Mouse (Mus musculus): ENCODE measurements around the gene Capg. TPM values are rescaled to one million over a fixed set of nuclear protein-coding genes. Genes with fewer than 3 reads are reported as not detected.
"Not testable (repeated sequence)": the region's sequence is repeated elsewhere in the genome, so short reads cannot be mapped to it uniquely, and the experiment has no call there.

Capg gene
- total RNA-seq, 2 experiments from 2014 or later: 2.1 to 3.4 TPM

DNA sequence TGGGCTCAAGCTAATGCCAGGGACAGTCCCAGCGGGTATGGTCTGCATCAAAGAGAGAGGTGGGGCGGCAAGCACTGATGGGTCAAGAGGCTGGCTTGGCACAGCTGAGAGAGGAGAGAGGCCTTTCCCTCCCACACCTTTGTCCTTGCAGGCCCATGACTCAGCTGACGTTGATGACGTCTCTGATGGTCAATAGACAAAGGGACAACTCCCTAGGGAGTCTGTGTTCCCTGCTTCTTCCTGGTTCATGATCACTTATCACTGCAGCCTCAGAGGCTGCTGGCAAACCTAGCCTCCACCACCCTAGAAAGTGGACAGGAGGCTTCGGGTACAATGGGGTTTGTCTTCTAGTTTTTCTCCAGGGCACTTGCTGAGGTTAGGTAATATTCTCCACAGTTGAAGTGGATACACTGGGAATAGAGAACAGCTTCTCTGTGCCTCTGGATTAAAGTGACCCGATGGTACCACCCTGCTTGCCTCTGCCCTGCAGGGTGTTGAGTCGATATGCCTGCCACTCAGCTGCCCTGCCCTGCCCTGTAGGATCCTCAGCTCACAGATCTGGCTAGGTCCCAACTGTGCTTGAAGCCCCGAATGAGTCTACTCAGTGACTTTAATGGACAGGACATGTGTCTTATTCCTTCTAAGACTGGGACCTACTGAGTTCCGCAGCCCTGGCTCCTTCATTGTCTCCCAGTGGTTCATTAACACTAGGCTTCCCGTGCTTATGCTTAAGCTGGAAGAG is 15.6 kb upstream of the Capg start:
- no peak for DNase-seq (ENCODE audit: low spot score in 2 of 2)

DNA sequence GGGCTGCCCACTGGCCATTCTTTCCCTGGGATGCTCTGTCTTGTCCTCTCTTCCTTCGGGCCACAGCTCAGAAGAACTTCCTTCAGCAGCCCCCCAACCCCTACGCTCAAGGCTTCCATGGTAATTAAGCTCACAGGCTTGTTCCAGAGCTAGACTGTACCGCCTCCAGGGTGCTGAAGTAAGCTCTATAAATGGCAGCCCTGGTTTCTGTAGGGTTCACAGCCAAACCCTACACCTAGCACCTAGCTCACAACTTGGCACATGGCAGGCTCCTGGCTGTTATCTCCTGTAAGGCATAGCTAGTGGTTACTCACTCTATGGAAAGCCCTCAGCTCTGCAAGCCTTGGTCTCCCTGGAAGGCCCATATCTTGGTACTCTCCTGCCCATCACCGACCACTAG is 11.6 kb upstream of the Capg start:
- no peak for DNase-seq (ENCODE audit: low spot score in 2 of 2)

DNA sequence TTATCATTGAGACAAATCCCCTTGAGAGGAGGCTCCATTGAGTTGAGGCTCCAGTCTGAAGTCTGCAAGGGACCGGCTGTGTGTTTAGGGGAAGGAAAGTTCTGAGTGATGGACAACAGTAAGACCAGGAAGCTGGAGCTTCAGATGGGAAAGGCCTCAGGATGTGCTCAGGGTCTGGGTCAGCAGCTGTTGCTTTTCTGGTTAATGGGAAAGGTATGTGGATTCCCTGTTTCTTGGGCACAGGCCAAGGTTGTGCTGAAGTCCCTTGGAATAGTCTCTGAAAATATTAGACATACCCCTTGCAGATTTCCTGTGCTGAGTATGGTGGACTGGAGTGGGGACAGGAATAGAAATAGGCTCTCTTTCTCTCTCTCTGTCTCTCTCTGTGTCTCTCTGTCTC is 10.6 kb upstream of the Capg start:
- DNase-seq (ENCODE audit: low spot score in 2 of 2): not testable (repeated sequence)

DNA sequence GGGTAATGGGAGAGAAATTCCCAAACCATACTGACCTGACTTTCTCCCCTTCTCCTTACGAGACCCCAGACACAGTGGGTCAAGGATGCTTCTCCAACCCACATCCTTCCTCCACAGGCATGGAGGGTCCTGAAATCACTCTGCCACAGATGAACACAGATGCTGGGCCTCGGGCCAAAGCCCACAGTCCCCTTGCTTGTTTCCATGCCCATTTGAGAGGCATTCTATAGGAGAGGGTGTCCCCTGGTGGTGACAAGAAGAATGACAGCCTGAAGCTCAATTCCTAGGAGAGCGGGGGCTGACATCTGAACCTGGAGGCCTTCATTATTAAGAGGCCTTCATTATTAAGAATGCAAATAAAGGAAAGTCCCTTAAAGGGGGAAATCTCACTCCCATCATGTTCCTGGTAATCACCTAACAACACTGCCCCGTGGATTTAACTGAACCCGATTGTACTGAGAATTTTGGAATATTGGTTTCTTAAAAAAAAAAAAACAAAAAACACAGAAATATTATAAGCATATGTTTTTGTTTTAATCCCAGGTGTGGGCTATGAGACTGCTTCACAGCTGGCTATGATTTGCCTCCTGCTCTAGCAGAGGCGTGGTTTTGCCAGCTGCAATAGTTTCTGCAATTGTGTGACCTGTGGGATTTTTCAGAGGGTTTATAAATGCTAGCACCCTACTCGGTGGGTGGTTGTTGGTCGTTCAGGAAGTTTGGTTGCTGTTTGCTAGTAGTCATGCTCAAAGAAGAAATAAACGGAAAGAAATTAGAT is 10.0 kb upstream of the Capg start:
- peak; percentile 79 to 83 for DNase-seq (ENCODE audit: low spot score in 2 of 2)

DNA sequence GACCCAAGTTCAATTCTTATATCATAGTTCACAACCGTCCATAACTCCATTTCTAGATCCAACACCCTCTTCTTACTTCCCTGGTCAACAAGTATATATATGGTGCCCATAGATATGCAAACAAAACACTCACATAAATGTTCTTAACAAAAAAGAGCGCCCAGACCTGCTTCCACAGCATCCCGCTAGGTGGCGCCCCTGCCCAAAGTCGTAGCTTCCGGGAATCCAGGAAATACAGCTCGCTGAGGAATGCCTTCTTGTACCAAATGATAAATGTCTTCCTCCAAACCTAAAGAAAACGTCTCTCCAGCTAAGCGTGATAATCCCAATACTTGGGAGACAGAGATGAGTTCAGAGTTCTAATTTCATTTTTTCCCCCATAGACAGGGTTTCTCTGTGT is 9.0 kb upstream of the Capg start:
- peak; percentile 85 to 86 for DNase-seq (ENCODE audit: low spot score in 2 of 2)

DNA sequence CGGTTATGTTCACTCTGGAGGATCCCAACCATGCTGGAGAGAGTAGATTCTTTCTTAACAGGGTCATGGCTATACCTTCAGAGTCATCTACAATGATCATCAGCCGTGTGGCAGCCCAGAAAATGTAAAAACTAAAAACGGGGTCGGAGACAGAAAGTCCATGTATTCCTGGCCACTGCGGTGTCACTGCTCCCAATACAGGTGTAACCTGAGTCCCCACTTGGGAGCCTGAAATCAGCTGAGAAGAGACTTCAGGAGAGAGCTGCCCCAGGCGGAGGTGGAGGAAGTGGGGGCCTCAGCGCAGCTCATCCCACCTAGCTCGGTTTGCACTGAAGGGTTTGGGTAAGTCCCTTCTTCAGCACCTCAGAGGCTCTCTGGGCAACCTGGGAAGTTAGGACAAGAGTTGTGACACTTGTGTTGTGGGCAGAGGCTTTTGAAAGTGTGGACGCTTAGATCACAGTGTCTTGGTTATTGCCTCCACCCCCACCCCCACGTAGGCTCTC is 6.1 kb upstream of the Capg start:
- DNase-seq (ENCODE audit: low spot score in 2 of 2): no peak

DNA sequence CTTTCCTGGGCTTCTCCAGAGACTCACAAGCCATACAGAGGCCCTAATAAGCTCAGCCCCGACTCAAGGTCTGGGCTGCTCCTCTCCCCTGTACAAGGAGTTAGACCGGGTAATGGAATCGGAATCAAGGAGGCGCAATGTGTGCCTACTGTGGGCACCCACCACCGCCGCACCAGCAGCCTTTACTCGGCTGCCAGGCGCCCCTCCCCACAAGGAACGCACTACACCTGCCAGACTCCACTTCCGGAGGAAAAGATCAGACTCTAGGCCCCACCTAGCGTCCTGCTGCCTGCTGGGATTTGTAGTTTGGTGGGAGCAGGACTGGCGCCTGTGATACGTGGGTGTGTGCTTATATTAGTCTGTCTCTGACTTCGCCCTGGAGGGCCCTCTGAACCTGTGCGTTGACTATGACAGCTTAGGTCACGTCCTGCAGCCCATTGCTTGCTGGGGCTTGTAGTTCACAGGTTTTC is 5.6 kb upstream of the Capg start:
- peak; percentile 77 to 86 for DNase-seq (ENCODE audit: low spot score in 2 of 2)

DNA sequence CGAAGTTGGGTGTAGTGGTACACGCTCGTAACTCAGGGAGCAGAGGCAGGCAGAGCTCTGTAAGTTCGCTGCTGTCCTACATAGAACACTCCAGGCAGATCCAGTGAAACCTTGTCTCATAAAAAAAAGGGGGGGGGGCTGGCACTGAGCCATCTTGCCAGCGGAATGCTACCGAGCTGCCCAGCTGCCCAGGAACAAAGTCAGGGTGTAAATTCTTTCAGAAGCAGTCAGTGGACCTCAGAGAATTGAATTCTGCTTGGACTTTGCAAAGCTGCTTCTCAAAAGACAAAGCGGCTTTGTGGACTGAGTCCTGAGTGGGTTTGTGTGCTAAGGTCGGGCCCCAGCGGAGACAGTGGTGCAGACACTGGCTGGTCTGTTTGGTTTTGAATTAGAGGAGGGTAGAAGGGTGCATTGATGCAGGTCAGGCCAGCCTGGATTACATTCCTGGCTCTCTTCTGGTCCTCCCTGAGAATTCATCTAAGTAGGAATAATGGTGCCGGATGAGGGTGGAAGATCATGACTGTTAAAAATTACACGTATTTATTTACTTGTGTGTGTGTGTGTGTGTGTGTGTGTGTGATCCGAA is 833 bp upstream of the Capg start:
- no peak for DNase-seq (ENCODE audit: low spot score in 2 of 2)

DNA sequence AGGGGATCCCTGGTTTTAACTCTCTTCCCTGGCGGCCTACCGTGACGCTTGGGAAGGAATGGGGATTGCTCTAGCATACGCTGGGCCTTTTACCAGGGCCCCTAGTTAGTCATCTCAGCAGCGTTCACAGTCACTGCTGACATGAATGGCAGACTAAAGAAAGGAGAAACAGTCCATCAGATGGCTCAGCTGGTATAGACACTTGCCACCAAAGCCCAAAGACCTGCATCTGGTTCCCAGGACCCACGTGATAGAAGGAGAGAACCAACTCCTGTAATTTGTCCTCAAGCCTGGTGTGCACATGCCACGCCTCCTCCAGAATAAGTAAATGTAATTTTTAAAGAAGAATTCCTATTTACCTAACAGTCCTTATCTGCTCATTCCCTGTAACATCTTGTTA is 1.2 kb downstream of the Capg start:
- DNase-seq (ENCODE audit: low spot score in 2 of 2): no peak

DNA sequence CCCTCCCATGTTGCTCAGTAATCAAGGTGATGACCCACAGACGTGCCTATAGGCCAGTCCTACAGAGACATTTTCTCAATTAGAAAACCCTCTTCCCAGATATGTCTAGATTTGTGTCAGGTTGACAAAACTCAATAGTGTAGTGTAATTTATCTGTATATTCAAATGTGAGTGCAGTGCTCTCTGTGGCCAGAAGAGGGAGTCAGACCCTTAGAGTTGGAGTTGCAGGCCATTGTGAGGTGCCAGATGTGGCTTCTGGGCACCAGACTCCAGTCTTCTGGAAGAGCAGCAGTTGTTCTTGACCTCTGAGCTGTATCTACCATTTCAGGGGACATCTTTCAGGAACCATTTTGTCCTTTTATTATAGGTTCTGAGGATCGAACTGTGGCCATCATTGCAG is 2.9 kb downstream of the Capg start:
- no peak for DNase-seq (ENCODE audit: low spot score in 2 of 2)

DNA sequence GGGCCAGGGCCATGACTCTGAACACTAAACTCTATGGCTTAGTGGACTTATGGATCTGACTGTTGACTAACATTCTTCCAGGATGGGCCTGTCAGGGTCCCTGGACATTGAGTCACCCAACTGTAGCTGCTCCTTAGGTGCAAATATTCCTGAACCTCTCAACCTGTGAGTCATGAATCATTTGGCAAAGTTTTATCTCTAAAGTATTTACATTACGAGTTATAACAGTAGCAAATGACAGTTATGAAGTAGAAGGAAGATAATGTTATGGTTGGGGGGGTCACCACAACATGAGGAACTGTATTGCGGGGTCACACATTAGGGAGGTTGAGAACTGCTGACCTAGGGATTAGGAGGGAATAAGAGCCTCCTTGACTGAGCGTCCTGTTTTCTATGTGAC is 3.7 kb downstream of the Capg start:
- no peak for DNase-seq (ENCODE audit: low spot score in 2 of 2)

DNA sequence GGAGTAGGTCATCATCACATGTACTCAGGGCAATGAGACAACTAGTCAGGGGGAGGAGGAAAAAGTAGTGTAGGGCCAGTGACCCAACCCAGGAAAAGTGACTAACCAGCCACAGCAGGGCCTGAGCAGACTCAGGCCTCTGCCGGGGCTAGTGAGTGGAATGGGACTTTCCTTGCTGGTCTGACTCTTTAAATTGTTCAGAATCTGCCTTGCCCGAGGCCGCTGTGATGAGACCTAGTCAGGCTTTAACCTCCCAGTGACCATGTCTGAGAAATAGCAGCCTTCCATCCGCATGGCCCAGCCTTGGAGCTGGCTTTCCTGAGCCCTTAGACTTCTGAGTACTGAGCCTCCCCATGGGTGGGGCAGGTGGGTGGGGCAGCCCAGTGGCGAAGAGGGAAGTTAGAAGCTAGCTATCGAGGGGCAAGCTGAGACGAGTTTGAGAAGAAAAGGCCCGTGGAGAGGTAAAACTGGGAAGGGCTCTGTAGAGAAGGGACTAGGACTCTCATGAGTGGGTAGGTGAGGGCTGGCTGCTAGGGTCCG is 4.9 kb downstream of the Capg start:
- no peak for DNase-seq (ENCODE audit: low spot score in 2 of 2)

DNA sequence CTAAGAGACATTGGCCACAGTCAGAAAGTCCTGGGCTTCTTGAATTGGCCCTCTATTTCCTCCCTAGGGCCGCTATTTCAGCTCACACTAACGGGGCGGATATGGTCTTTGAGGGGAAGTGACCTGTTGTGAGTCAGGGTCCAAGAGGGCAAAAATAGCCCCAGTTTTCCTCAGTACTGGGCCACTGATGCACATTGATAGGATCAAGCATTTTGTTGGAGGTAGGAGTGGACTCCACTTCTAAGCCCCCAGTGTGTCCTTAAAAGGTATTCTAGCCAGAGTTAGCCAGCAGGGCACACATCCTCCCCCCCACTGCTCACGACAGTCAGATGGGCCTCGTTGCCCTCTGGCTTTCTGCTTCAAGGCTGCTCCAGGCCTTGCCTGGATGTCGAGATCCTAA is 5.8 kb downstream of the Capg start:
- no peak for DNase-seq (ENCODE audit: low spot score in 2 of 2)

DNA sequence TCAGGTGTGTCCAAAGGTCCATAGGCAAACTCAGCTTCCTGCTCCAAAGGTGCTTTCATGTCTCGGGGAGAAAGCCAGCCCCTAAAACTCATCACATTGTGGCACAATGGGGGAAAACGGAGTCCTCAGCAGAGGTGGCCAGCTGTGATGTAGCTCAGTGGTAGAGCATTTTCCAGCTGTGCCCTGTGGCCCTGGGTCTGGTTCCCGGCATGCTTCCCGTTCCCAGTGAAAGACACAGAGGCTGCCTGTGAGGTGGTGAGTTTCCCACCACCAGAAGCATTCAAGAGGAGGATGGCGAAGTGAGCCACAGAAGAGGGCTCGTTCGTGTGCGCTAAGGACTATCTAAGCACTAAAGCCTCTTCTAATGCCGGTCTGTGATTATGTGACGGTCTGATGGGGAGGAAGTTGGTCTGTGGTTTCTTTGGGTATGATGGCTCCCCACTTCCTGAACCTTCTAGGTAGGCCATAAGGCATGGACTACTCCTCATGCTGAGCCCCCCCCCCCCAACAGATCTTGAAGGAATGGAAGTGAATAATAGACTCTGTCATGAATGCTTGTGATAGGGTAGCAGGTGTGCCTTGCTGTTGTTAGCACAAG is 6.4 kb downstream of the Capg start:
- DNase-seq (ENCODE audit: low spot score in 2 of 2): no peak

DNA sequence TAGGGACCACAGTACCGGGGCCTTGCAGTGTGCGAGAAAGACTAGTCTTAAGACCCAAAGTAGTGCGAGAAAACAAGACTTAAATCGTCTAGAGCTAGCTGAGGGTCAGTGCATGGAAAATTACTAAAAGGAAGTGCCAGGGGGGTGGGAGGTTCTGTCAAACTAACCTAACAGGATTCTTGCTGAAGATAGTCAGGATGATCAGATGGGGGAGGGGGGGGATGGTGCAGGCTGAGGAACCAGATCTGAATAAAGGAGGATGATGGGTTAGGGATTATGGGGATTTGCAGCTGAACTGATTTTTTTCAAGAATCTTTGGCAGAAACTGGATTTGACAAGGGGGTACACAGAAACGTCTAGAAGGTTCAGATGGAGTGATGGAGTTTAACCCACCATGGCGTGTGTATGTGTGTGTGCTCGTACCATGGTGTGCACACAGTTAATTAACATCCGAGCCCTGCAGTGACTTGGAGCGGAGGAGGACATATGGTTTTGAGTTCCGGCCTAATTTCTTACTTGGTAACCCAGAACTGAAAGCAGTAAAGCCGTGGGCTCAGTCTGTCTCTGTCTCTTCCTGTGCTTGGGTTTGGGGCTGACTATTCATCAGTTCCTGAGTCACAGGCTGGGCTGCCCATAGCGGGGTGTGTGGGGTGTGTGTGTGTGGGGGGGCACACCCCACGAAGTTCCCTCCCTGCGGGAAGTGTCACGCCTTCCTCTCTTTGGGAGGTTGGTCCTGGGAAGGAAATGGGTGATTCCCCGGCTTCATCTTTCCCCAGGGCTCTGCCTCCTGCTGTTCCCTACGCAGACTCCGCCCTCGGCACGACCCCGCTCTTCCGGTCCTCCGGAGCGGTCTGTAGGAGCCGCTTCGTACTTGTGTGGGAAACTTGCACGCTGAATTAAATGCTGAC is 8.2 kb downstream of the Capg start:
- peak in 1 of 2 experiments; percentile 48 for DNase-seq (ENCODE audit: low spot score in 2 of 2)

DNA sequence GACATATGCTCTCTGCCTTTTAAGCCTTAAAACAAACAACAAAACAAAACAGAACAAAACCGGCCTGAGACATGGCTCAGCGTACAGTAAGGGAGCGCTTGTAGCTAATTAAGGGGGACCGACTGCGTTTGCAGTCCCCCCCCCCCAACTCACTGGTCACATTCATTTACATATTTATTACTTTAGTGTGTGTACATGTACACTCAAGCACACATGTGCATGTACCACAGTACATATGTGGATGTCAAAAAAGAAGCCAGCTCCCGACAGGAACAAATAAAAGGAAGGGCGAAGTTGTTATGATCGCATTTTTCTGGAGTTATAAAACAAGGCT is 8.9 kb downstream of the Capg start:
- DNase-seq (ENCODE audit: low spot score in 2 of 2): no peak

DNA sequence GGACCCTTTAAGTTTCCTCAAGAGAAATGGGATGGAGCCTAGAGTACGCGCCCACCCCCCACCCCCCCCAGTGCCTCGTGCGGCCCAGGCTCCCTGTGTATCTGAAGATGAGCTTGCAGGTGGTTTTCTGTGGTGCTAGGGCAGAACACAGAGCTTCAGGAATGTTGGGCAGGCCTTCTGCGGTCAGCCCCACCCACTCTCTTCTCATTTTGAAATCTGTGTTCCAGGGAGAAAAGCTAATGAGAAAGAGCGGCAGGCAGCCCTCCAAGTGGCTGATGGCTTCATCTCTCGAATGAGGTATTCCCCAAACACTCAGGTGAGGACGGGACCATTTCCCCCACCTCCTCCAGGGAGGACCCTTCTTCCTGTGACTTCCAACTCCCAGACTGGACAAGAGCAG is 16.6 kb downstream of the Capg start:
- DNase-seq (ENCODE audit: low spot score in 2 of 2): no peak

DNA sequence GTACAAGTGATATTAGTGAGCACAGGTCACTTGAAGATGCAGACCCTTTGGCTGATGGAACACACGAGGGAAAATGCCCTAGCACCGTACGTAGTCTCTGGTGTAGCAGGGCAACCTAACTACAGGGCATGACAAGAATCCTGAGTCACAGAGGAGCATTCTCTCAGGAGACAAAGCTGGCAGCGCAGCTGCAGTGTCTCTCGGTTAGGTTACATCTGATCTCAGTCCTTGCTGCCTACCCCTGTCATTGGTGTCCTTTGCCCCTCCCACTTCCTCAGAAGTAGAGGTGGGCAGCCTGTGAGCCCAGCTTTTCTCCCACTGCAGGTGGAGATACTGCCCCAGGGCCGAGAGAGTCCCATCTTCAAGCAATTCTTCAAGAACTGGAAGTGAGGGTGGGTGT is 18.3 kb downstream of the Capg start:
- no peak for DNase-seq (ENCODE audit: low spot score in 2 of 2)

DNA sequence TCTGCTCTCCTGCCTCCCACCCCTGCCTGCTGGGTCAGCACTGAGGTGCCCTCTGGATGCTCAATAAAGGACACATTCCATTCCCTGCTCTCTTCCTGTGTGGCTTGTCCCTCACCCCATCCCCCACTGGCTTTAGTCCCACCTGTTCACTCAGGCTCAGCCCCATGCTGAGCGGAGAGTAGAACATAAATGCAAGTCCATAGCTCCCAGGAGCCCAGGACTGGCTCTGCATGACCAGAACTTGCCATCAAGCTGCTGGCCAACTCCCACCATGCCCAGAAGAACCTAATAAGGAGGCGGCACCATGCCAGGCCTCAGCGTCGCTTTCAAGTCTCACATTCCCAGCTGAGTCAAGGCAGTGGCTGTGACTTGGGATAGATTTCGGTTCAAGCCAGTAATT is 18.7 kb downstream of the Capg start:
- no peak for DNase-seq (ENCODE audit: low spot score in 2 of 2)

DNA sequence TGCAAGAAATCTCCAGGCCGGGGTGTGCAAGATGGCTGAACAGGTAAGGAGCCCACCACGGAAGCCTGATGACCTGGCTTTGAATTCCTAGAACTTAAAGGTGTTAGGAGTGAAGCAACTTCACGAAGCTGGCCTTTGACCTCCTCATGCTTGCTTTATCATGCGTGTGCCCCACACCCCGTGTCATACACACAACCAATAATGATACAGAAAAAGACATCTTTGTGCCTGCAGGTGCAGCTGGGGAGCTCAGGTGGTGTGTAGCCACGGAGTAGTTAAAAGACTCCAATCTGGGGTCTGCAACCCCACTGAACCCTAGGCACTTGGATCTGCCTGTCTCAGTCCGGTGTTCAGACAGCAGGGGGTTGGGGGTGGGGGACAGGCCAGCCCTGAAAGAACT is 21.3 kb downstream of the Capg start:
- no peak for DNase-seq (ENCODE audit: low spot score in 2 of 2)

DNA sequence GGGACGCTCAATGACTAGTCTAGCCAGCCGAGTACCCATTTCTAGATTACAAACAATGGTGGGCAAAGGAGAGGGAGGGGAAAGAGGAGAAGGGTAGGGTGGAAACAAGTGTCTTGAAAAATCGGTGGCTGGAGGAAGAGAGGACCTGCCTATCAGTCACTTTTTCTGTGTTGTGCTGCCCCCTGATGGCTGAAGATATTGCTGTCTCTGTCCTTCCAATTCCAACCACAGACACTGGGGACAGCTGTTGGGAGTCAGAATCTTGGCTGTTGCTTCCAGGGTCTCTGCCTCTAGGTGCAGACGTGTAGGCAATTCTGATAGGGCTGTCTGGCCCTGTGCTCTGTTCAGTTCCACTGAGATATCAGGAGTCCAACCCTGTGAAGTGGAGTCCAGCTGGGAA is 21.9 kb downstream of the Capg start:
- DNase-seq (ENCODE audit: low spot score in 2 of 2): peak; percentile 95 to 96

Measured in layer of hippocampus, postnatal 10 days (tissue).